Mouse (Mus musculus) liver, embryonic 18 days (tissue): ENCODE results near the gene Gm10130. TPM values are rescaled to one million over a fixed set of nuclear protein-coding genes. Genes with fewer than 3 reads are reported as not detected.

ENCODE experiments used
- polyA plus RNA-seq: library from polyadenylated mRNA; depleted of rRNA; stranded (reverse); fragments of >200 nt; gene quantifications from 2 replicates; pipeline ENCODE4 v1.2.3, GENCODE M21; 2012; rRNA removed

Gm10130 gene
- not detected in 2 replicates for polyA plus RNA-seq

GRCm38 (mm10) chr2:150323402-150323801 lies at the start of gene Gm10130:
Gene Gm10130 (plus strand): TSS chr2:150323702.

DNA sequence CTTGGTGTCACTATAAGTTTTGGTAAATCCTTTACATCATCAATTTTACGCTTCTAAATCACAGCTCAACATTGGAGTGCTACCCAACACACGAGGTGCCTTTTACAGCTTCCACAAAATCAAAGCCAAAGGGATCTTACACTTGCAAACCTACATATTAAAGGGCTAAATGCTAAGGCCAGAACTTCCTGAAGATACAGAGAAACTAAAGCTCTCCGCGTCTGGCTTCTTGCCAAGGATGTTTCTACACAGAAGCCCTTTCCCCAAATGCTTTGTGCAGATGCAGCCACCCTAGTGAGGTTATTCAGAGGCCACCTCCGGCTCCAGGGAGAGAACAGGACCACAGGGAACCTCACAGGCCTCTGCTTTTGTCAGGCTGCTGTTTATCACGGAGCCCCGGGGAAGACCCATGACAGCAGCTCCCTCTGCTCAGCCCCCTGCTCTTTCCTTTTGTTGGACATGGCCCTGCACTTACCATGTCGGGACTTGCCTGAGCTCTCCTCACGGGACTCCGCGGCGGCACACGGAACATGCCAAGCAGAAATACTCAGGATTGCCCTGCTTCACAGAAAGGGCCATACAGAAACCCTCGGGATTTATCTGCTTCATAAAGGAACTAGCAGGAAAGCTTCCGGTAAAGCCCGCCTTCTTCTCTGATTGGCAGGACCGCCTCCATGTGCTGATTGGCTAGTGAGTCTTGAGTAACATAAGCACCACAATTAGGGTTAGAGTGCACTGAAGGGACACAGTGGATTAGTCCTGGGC lies 38.8 kb downstream of the Gm10130 start, which contains the start of gene 3300002I08Rik:
Gene 3300002I08Rik (minus strand): TSS at position 653 of the 765 bp plus-strand sequence.

Other genes with a start within 250 kb of the Gm10130 start
- gene Zfp120, start 187.0 kb upstream of the Gm10130 start, polyA plus RNA-seq: 1.2 TPM in 2 replicates
- not detected in 2 replicates for gene Gm10770, start 144.0 kb upstream of the Gm10130 start, polyA plus RNA-seq
- 0.04 TPM in 1 of 2 replicates, not detected in the other for gene Gm14139, start 141.9 kb upstream of the Gm10130 start, polyA plus RNA-seq
- gene Zfp937, start 105.6 kb upstream of the Gm10130 start, polyA plus RNA-seq: 0.32 and 0.34 TPM in 2 replicates
- 0.43 and 0.53 TPM in 2 replicates for gene Gm21994, start 68.1 kb upstream of the Gm10130 start, polyA plus RNA-seq
- gene Gm14124, start 66.2 kb upstream of the Gm10130 start, polyA plus RNA-seq: not detected in 2 replicates
- 0.28 and 0.37 TPM in 2 replicates for gene 3300002I08Rik, start 39.1 kb downstream of the Gm10130 start, polyA plus RNA-seq
- 0.22 and 0.27 TPM in 2 replicates for gene Zfp442, start 127.8 kb downstream of the Gm10130 start, polyA plus RNA-seq
- 0.02 TPM in 1 of 2 replicates, not detected in the other for gene Zfp345, start 161.4 kb downstream of the Gm10130 start, polyA plus RNA-seq
- gene Cst7, start 246.7 kb downstream of the Gm10130 start, polyA plus RNA-seq: 5.6 and 5.9 TPM in 2 replicates